Mouse (Mus musculus): Measurements from ENCODE around the gene Nfya. TPM values are rescaled to one million over a fixed set of nuclear protein-coding genes. Genes with fewer than 3 reads are reported as not detected.

Gene Nfya
- polyA plus RNA-seq, 1 experiment = 45.8 TPM

DNA sequence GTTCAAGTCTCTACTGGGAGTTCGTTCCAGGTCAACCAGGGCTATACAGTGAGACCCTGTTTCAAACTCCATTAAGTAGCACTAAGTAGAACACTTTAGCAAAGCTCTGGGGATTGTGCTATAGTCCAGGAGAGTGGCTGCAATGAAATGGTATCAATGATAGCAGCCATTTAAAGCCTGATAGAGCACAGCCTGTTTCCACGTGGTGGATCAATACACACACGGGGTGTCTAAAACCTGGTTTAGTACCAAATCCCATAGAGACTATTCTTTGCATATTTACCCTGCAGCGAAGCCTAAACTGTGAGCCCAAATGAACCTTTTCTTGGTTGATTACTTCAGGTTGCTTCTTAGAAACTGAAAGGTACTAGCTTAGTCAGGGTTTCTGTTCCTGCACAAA lies 8.0 kb downstream of the Nfya start:
- H3K4me3 ChIP-seq (ENCODE audit: insufficient read depth, low read depth, low read length) = no peak overlapping the region
- H3K27ac ChIP-seq (ENCODE audit: insufficient read depth, low read depth, low read length) = no peak overlapping the region
- no peak for DNase-seq
- no peaks in the 10 kb centered on the region for H3K27me3 ChIP-seq (replicated peaks; ENCODE audit: control insufficient read depth, insufficient read depth, low read length)
- 87% methylated on average over 4 of the region's 4 CpGs for WGBS
- 0 out of 2 replicates have a peak, but pooled peaks cover 4% of the 10 kb centered on the region for H3K4me1 ChIP-seq (ENCODE audit: control insufficient read depth, insufficient read depth, low read length)
- peaks cover 2% of the 10 kb centered on the region; the same call in 1 of the 2 replicates for H3K36me3 ChIP-seq (ENCODE audit: control insufficient read depth, insufficient read depth, low read length)
- TF ChIP-seq CTCF (conservative IDR thresholded peaks at IDR 0.05; ENCODE audit: insufficient read depth, insufficient read length, low read depth, low read length) (no peak), POLR2A (IDR thresholded peaks at IDR 0.05; ENCODE audit: low read depth, low read length) (no peak)

DNA sequence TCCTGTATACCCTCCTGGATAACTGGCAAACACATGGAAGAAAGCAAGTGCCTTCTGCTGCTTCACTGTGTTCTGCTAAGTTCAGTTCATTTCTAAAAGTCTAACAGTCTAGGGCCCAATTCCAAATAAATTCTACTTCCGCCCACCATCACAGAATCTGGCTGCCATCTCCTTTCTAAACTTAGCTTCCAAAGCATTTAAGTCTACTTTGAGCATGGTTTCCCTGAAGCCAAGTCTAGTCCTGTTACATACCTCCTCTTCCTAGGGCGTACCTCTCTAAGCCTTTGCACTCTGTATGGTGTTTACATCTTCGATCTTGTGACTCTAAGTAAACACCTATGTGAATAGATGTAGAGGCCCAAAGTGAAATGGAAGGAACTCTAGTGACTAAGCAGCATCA lies 17.1 kb downstream of the Nfya start:
- no peak for DNase-seq
- 96% methylated on average over 3 of the region's 3 CpGs for WGBS
- H3K4me3 ChIP-seq (ENCODE audit: insufficient read depth, low read depth, low read length) = no peak overlapping the region
- no peaks in the 10 kb centered on the region for H3K4me1 ChIP-seq (ENCODE audit: control insufficient read depth, insufficient read depth, low read length)
- H3K27me3 ChIP-seq (replicated peaks; ENCODE audit: control insufficient read depth, insufficient read depth, low read length) = no peaks in the 10 kb centered on the region
- TF ChIP-seq CTCF (conservative IDR thresholded peaks at IDR 0.05; ENCODE audit: insufficient read depth, insufficient read length, low read depth, low read length) = no peak
- no peak for TF ChIP-seq POLR2A (IDR thresholded peaks at IDR 0.05; ENCODE audit: low read depth, low read length)
- H3K36me3 ChIP-seq (ENCODE audit: control insufficient read depth, insufficient read depth, low read length) = peaks cover 11% of the 10 kb centered on the region
- H3K27ac ChIP-seq (ENCODE audit: insufficient read depth, low read depth, low read length) = no peak overlapping the region

DNA sequence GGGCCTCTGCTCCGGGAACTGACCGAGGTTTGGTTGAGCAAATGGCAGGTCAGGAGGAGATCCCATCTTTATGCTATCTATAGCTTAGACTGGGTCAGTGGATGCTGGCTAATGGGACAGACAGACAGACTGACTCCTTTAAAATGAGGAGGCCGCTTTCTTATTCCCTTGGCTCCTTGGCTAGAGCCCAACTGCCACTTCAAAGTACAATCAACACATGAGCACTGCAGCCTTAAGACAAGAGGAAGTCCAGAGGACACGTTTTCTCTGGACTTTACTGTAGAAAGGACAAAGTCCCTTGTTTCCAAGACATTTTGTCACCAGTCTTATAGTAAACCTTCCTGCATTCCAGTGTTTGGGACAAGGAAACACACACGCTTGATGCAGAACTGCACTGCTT lies 18.3 kb downstream of the Nfya start:
- no peaks in the 10 kb centered on the region for H3K27me3 ChIP-seq (replicated peaks; ENCODE audit: control insufficient read depth, insufficient read depth, low read length)
- TF ChIP-seq CTCF (conservative IDR thresholded peaks at IDR 0.05; ENCODE audit: insufficient read depth, insufficient read length, low read depth, low read length) (no peak), POLR2A (IDR thresholded peaks at IDR 0.05; ENCODE audit: low read depth, low read length) (no peak)
- no peak overlapping the region for H3K4me3 ChIP-seq (ENCODE audit: insufficient read depth, low read depth, low read length)
- WGBS = 68% methylated on average over 5 of the region's 5 CpGs
- peaks cover 11% of the 10 kb centered on the region for H3K36me3 ChIP-seq (ENCODE audit: control insufficient read depth, insufficient read depth, low read length)
- DNase-seq = peak; percentile 59
- H3K4me1 ChIP-seq (ENCODE audit: control insufficient read depth, insufficient read depth, low read length) = no peaks in the 10 kb centered on the region
- no peak overlapping the region for H3K27ac ChIP-seq (ENCODE audit: insufficient read depth, low read depth, low read length)

DNA sequence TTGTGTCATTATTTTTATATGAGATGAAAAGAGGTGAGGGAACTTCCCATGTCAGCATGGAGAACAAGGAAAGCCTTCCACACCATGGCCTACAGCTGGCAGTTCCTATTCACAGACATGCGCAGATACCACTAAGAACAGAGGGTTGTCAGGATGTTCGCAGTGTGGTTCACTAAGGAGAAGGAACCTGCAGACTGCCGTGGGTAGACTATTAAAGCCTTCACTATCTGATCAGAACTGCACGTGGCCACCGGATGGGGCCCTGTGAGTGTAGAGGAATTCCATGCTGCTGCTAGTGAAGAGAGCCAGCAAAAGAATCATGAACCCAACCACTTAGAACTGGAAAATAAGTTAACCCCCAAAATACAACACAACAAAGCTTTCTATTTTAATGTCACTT lies 20.3 kb downstream of the Nfya start:
- no peak overlapping the region for H3K4me3 ChIP-seq (ENCODE audit: insufficient read depth, low read depth, low read length)
- no peak for TF ChIP-seq POLR2A (IDR thresholded peaks at IDR 0.05; ENCODE audit: low read depth, low read length)
- TF ChIP-seq CTCF (conservative IDR thresholded peaks at IDR 0.05; ENCODE audit: insufficient read depth, insufficient read length, low read depth, low read length) = no peak
- no peak for DNase-seq
- H3K27me3 ChIP-seq (replicated peaks; ENCODE audit: control insufficient read depth, insufficient read depth, low read length) = no peaks in the 10 kb centered on the region
- no peaks in the 10 kb centered on the region for H3K4me1 ChIP-seq (ENCODE audit: control insufficient read depth, insufficient read depth, low read length)
- H3K27ac ChIP-seq (ENCODE audit: insufficient read depth, low read depth, low read length) = no peak overlapping the region
- H3K36me3 ChIP-seq (ENCODE audit: control insufficient read depth, insufficient read depth, low read length) = peaks cover 11% of the 10 kb centered on the region
- WGBS = 90% methylated on average over 5 of the region's 5 CpGs

DNA sequence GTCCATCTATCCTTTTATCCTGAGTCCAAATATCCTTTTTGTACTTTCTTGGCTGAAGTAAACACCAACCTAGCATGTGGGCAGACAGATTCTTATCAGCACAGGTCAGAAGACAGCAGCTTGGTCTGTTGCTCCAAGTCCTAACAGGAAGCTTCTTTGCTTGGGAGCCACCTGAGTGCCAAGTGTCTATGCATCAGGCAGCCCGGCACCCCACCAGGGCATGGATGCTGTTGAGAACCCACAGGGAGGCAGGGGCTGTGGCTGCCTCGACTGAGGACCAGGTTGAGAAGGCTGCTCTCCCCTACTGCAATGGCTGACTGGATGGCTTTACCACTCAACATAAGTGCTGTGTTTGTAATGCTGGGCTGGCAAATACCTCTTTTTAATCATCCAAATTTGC lies 21.0 kb downstream of the Nfya start:
- no peak overlapping the region for H3K4me3 ChIP-seq (ENCODE audit: insufficient read depth, low read depth, low read length)
- H3K4me1 ChIP-seq (ENCODE audit: control insufficient read depth, insufficient read depth, low read length) = no peaks in the 10 kb centered on the region
- TF ChIP-seq CTCF (conservative IDR thresholded peaks at IDR 0.05; ENCODE audit: insufficient read depth, insufficient read length, low read depth, low read length) (no peak), POLR2A (IDR thresholded peaks at IDR 0.05; ENCODE audit: low read depth, low read length) (no peak)
- H3K27ac ChIP-seq (ENCODE audit: insufficient read depth, low read depth, low read length) = no peak overlapping the region
- no peak for DNase-seq
- peaks cover 11% of the 10 kb centered on the region for H3K36me3 ChIP-seq (ENCODE audit: control insufficient read depth, insufficient read depth, low read length)
- no peaks in the 10 kb centered on the region for H3K27me3 ChIP-seq (replicated peaks; ENCODE audit: control insufficient read depth, insufficient read depth, low read length)
- WGBS = 92% methylated on average over 2 of the region's 2 CpGs

DNA sequence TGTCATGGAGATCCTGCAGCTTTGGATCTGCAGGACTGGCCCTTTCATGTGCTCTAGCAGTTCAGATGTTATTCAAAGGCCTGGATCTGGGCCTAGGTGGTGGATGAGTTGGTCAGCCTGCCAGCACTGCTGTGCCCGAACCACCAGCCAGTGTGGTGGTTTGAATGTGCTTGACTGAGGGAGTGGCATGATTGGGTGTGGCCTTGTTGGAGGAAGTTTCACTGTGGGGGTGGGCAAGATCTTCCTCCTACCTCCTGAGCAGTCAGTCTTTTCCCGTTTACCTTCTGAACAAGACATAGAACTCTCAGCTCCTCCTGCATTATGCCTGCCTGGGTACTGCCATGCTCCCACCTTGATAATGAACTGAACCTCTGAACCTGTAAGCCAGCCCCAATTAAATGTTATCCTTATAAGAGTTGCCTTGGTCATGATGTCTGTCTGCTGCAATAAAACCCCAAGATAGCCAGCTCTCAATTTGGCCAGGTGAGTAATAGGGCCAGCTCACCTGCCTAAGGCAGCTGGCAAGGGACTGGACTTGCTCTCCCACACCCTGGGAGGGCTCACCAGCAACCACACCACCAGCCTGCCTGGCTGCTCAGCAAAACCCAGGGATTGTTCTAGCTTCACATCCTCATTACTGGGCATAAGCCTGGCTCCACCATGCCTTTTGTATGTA lies 23.8 kb downstream of the Nfya start:
- H3K4me1 ChIP-seq (ENCODE audit: control insufficient read depth, insufficient read depth, low read length) = no peaks in the 10 kb centered on the region
- no peak for DNase-seq
- H3K4me3 ChIP-seq (ENCODE audit: insufficient read depth, low read depth, low read length) = no peak overlapping the region
- H3K27ac ChIP-seq (ENCODE audit: insufficient read depth, low read depth, low read length) = no peak overlapping the region
- TF ChIP-seq POLR2A (IDR thresholded peaks at IDR 0.05; ENCODE audit: low read depth, low read length) = no peak
- TF ChIP-seq CTCF (conservative IDR thresholded peaks at IDR 0.05; ENCODE audit: insufficient read depth, insufficient read length, low read depth, low read length) = no peak
- no peaks in the 10 kb centered on the region for H3K27me3 ChIP-seq (replicated peaks; ENCODE audit: control insufficient read depth, insufficient read depth, low read length)
- 61% methylated on average over 2 of the region's 2 CpGs for WGBS
- peaks cover 9% of the 10 kb centered on the region for H3K36me3 ChIP-seq (ENCODE audit: control insufficient read depth, insufficient read depth, low read length)

DNA sequence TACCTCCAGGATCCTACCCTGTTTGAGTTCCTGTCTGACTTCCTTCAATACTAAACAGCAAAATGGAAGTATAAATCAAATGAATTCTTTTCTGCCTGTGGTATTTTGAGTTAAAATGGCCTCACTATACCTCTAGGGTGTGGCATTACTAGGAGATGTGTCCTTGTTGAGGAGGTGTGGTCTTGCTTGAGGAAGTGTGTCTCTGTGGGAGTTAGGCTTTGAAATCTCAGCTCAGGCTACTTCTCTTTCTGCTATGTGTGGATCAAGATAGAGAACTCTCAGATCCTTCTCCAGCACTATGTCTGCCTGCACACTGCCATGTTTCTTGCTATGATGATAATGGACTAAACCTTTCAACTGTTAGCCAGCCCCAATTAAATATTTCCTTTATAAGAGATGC lies 30.7 kb downstream of the Nfya start:
- Histone ChIP-seq H3K4me1 (ENCODE audit: control insufficient read depth, insufficient read depth, low read length) (no peaks in the 10 kb centered on the region), H3K4me3 (ENCODE audit: insufficient read depth, low read depth, low read length) (no peak overlapping the region), H3K27ac (ENCODE audit: insufficient read depth, low read depth, low read length) (no peak overlapping the region), H3K27me3 (replicated peaks; ENCODE audit: control insufficient read depth, insufficient read depth, low read length) (no peaks in the 10 kb centered on the region), H3K36me3 (ENCODE audit: control insufficient read depth, insufficient read depth, low read length) (no peaks in the 10 kb centered on the region)
- DNase-seq = no peak
- TF ChIP-seq POLR2A (IDR thresholded peaks at IDR 0.05; ENCODE audit: low read depth, low read length) (no peak), CTCF (conservative IDR thresholded peaks at IDR 0.05; ENCODE audit: insufficient read depth, insufficient read length, low read depth, low read length) (no peak)

All from kidney, adult 2 months (tissue).